Mouse (Mus musculus) E14TG2a.4 (cell line): ENCODE measurements around the gene Nfkb2.

Experiments used
- CTCF ChIP-seq: conservative IDR thresholded peaks from 2 replicates; pipeline ENCODE4 v1.5.1; 2014; ENCODE audit warnings: low read length
- POU5F1 ChIP-seq: IDR thresholded peaks from 2 replicates; pipeline ENCODE4 v1.6.1; 2014; ENCODE audit warnings: low read length, borderline replicate concordance

- no peak for TF ChIP-seq CTCF
- no peak for TF ChIP-seq POU5F1
Measured at GRCm38 (mm10) chr19:46305432-46306267, 1.5 kb downstream of the Nfkb2 start.
